Mouse (Mus musculus): ENCODE data around the gene Dmgdh. TPM values are rescaled to one million over a fixed set of nuclear protein-coding genes. Genes with fewer than 3 reads are reported as not detected.

Gene Dmgdh
- polyA plus RNA-seq, 1 experiment from 2014 or later: 0.24 TPM

- Histone ChIP-seq H3K27me3 (ENCODE audit: control insufficient read depth, insufficient read depth, low read length) (no peaks in the 10 kb centered on the region), H3K36me3 (ENCODE audit: control insufficient read depth, insufficient read depth, low read length) (no peaks in the 10 kb centered on the region), H3K9me3 (replicated peaks; ENCODE audit: control insufficient read depth, low read length) (no peaks in the 10 kb centered on the region), H3K4me3 (ENCODE audit: low read depth, low read length) (no peak overlapping the region), H3K4me1 (ENCODE audit: control insufficient read depth, insufficient read depth, low read length) (no peaks in the 10 kb centered on the region), H3K9ac (ENCODE audit: low read depth, low read length) (no peak overlapping the region), H3K4me2 (no peak overlapping the region), H3K27ac (ENCODE audit: low read depth, low read length) (no peak overlapping the region)
- 83% methylated on average over 7 of the region's 7 CpGs for WGBS (ENCODE audit: insufficient replicate concordance)
- no peak for ATAC-seq (replicated peaks; ENCODE audit: insufficient number of reproducible peaks, low FRiP score, low TSS enrichment)
Measured at GRCm38 (mm10) chr13:93756674-93757073, 82.4 kb downstream of the Dmgdh start.

- no peaks in the 10 kb centered on the region for H3K27me3 ChIP-seq (ENCODE audit: control insufficient read depth, insufficient read depth, low read length)
- H3K9me3 ChIP-seq (replicated peaks; ENCODE audit: control insufficient read depth, low read length): no peaks in the 10 kb centered on the region
- no peak overlapping the region for H3K9ac ChIP-seq (ENCODE audit: low read depth, low read length)
- no peaks in the 10 kb centered on the region for H3K36me3 ChIP-seq (ENCODE audit: control insufficient read depth, insufficient read depth, low read length)
- no peak overlapping the region for H3K4me3 ChIP-seq (ENCODE audit: low read depth, low read length)
- H3K4me1 ChIP-seq (ENCODE audit: control insufficient read depth, insufficient read depth, low read length): no peaks in the 10 kb centered on the region
- no peak overlapping the region for H3K4me2 ChIP-seq
- ATAC-seq (replicated peaks; ENCODE audit: insufficient number of reproducible peaks, low FRiP score, low TSS enrichment): no peak
- WGBS (ENCODE audit: insufficient replicate concordance): 47% methylated on average over 6 of the region's 6 CpGs
- H3K27ac ChIP-seq (ENCODE audit: low read depth, low read length): no peak overlapping the region
Measured at GRCm38 (mm10) chr13:93757514-93757913, 83.3 kb downstream of the Dmgdh start.

- no peaks in the 10 kb centered on the region for H3K36me3 ChIP-seq (ENCODE audit: control insufficient read depth, insufficient read depth, low read length)
- no peak overlapping the region for H3K27ac ChIP-seq (ENCODE audit: low read depth, low read length)
- no peak overlapping the region for H3K4me3 ChIP-seq (ENCODE audit: low read depth, low read length)
- no peaks in the 10 kb centered on the region for H3K9me3 ChIP-seq (replicated peaks; ENCODE audit: control insufficient read depth, low read length)
- H3K27me3 ChIP-seq (ENCODE audit: control insufficient read depth, insufficient read depth, low read length): no peaks in the 10 kb centered on the region
- no peak for ATAC-seq (replicated peaks; ENCODE audit: insufficient number of reproducible peaks, low FRiP score, low TSS enrichment)
- H3K4me1 ChIP-seq (ENCODE audit: control insufficient read depth, insufficient read depth, low read length): no peaks in the 10 kb centered on the region
- no peak overlapping the region for H3K9ac ChIP-seq (ENCODE audit: low read depth, low read length)
- 61% methylated on average over 14 of the region's 14 CpGs for WGBS (ENCODE audit: insufficient replicate concordance)
- H3K4me2 ChIP-seq: no peak overlapping the region
Measured at GRCm38 (mm10) chr13:93758149-93758898, 84.1 kb downstream of the Dmgdh start.

DNA sequence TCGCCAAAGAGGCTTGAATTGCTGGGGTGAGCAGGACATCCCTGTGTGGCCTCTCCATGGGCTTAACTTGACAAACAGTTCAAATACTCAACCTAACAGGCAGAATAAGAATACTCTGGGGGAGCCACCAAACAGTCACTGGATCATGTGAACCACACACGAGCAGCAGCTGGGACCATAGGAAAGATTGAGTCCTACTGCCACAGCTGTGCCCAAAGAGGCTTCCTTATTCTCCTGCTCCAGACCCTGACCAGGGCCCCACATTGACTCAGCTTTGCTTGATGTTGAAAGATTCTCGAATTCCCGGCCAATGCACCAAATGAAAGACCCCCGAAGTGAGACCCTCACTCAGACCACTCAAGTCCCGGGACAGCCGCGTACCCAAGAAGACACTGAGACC is 87.6 kb downstream of the Dmgdh start:
- Histone ChIP-seq H3K36me3 (ENCODE audit: control insufficient read depth, insufficient read depth, low read length) (no peaks in the 10 kb centered on the region), H3K9me3 (replicated peaks; ENCODE audit: control insufficient read depth, low read length) (no peaks in the 10 kb centered on the region), H3K27ac (ENCODE audit: low read depth, low read length) (no peak overlapping the region), H3K4me3 (ENCODE audit: low read depth, low read length) (no peak overlapping the region), H3K27me3 (ENCODE audit: control insufficient read depth, insufficient read depth, low read length) (no peaks in the 10 kb centered on the region), H3K4me1 (ENCODE audit: control insufficient read depth, insufficient read depth, low read length) (no peaks in the 10 kb centered on the region), H3K4me2 (no peak overlapping the region), H3K9ac (ENCODE audit: low read depth, low read length) (no peak overlapping the region)
- 86% methylated on average over 8 of the region's 8 CpGs for WGBS (ENCODE audit: insufficient replicate concordance)
- no peak for ATAC-seq (replicated peaks; ENCODE audit: insufficient number of reproducible peaks, low FRiP score, low TSS enrichment)

DNA sequence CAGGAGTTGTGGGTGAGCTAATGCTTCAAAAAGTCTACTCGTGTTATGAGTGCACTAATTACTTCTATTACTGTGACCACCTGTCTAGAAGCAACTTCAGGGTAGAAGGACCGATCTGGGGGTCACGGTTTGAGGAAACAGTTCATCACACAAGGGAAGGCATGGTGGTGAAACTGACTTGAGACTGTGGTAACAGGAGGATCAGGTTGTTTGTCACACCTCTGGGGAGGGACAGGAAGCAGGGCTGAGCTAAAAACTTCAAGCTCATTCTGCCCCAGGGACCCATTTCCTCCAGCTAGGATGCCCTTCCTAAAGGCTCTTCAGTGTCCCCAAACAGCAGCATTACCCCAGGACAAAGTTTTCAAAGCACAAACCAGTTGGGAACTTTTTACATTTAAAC is 88.6 kb downstream of the Dmgdh start:
- Histone ChIP-seq H3K4me3 (ENCODE audit: low read depth, low read length) (no peak overlapping the region), H3K4me1 (ENCODE audit: control insufficient read depth, insufficient read depth, low read length) (no peaks in the 10 kb centered on the region), H3K4me2 (no peak overlapping the region), H3K36me3 (ENCODE audit: control insufficient read depth, insufficient read depth, low read length) (no peaks in the 10 kb centered on the region), H3K27ac (ENCODE audit: low read depth, low read length) (no peak overlapping the region), H3K9me3 (replicated peaks; ENCODE audit: control insufficient read depth, low read length) (no peaks in the 10 kb centered on the region), H3K27me3 (ENCODE audit: control insufficient read depth, insufficient read depth, low read length) (no peaks in the 10 kb centered on the region), H3K9ac (ENCODE audit: low read depth, low read length) (no peak overlapping the region)
- WGBS (ENCODE audit: insufficient replicate concordance): 78% methylated on average over 3 of the region's 3 CpGs
- no peak for ATAC-seq (replicated peaks; ENCODE audit: insufficient number of reproducible peaks, low FRiP score, low TSS enrichment)

- Histone ChIP-seq H3K27ac (ENCODE audit: low read depth, low read length) (no peak overlapping the region), H3K9me3 (replicated peaks; ENCODE audit: control insufficient read depth, low read length) (no peaks in the 10 kb centered on the region), H3K4me3 (ENCODE audit: low read depth, low read length) (no peak overlapping the region), H3K4me2 (no peak overlapping the region), H3K36me3 (ENCODE audit: control insufficient read depth, insufficient read depth, low read length) (no peaks in the 10 kb centered on the region), H3K27me3 (ENCODE audit: control insufficient read depth, insufficient read depth, low read length) (no peaks in the 10 kb centered on the region), H3K4me1 (ENCODE audit: control insufficient read depth, insufficient read depth, low read length) (no peaks in the 10 kb centered on the region), H3K9ac (ENCODE audit: low read depth, low read length) (no peak overlapping the region)
- no peak for ATAC-seq (replicated peaks; ENCODE audit: insufficient number of reproducible peaks, low FRiP score, low TSS enrichment)
- 72% methylated on average over 13 of the region's 13 CpGs for WGBS (ENCODE audit: insufficient replicate concordance)
Measured at GRCm38 (mm10) chr13:93764321-93764973, 90.2 kb downstream of the Dmgdh start.

DNA sequence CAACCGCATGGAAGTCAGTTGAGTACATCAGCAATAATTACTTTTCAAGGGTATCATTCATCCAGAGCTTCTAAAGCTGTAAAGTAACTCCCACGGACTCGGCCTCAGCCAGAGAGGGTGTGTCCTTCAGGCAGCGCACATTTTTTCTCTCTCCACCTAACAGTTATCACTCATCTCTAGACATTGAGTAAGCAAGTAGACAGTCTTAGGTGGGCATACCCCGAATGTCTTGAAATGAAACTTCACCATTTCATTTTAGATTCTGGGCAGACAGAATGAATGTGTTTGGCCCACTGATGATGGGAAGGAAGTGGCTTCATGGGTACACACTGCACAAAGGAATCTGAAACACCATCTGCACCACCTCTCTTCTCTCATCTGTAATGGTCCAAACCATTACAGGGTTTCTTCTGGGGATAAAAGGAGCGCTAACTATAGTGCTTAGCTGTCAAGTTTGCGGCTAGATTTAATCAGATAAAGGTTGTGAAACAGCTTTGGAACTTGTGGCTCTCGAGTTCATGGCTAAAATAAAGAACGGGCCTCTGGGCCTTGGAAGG is 96.9 kb downstream of the Dmgdh start:
- Histone ChIP-seq H3K9me3 (replicated peaks; ENCODE audit: control insufficient read depth, low read length) (no peaks in the 10 kb centered on the region), H3K4me2 (peak overlapping the region; percentile 98), H3K9ac (ENCODE audit: low read depth, low read length) (peak overlapping the region; percentile 75), H3K27ac (ENCODE audit: low read depth, low read length) (0 out of 2 replicates have a peak overlapping the region, but pooled peaks have one; percentile 62), H3K27me3 (ENCODE audit: control insufficient read depth, insufficient read depth, low read length) (no peaks in the 10 kb centered on the region), H3K4me1 (ENCODE audit: control insufficient read depth, insufficient read depth, low read length) (peaks cover 6% of the 10 kb centered on the region; the same call in 1 of the 2 replicates), H3K4me3 (ENCODE audit: low read depth, low read length) (peak overlapping the region; percentile 64), H3K36me3 (ENCODE audit: control insufficient read depth, insufficient read depth, low read length) (no peaks in the 10 kb centered on the region)
- no peak for ATAC-seq (replicated peaks; ENCODE audit: insufficient number of reproducible peaks, low FRiP score, low TSS enrichment)
- WGBS (ENCODE audit: insufficient replicate concordance): 32% methylated on average over 9 of the region's 9 CpGs

- Histone ChIP-seq H3K4me3 (ENCODE audit: low read depth, low read length) (peak within 1 kb of the TSS; percentile 64), H3K27ac (ENCODE audit: low read depth, low read length) (peak within 1 kb of the TSS; percentile 62), H3K36me3 (ENCODE audit: control insufficient read depth, insufficient read depth, low read length) (no peaks in the 10 kb centered on the region), H3K4me1 (ENCODE audit: control insufficient read depth, insufficient read depth, low read length) (peaks cover 6% of the 10 kb centered on the region; the same call in 1 of the 2 replicates), H3K9ac (ENCODE audit: low read depth, low read length) (peak within 1 kb of the TSS; percentile 75), H3K27me3 (ENCODE audit: control insufficient read depth, insufficient read depth, low read length) (no peaks in the 10 kb centered on the region), H3K4me2 (peak within 1 kb of the TSS; percentile 98), H3K9me3 (replicated peaks; ENCODE audit: control insufficient read depth, low read length) (no peaks in the 10 kb centered on the region)
- ATAC-seq (replicated peaks; ENCODE audit: insufficient number of reproducible peaks, low FRiP score, low TSS enrichment): peak; percentile 84
- under 1% methylated on average over 65 of the region's 66 CpGs for WGBS (ENCODE audit: insufficient replicate concordance)
Measured at GRCm38 (mm10) chr13:93771588-93772278, 97.5 kb downstream of the Dmgdh start, which contains the start of gene Arsb. Gene Arsb (plus strand): TSS chr13:93771630.

Measured in heart, embryonic 11.5 days (tissue).